Mouse (Mus musculus): ENCODE measurements around the gene Med7. TPM values are rescaled to one million over a fixed set of nuclear protein-coding genes. Genes with fewer than 3 reads are reported as not detected.

Gene Med7
- polyA plus RNA-seq, 1 experiment from 2014 or later = 47.5 TPM

DNA sequence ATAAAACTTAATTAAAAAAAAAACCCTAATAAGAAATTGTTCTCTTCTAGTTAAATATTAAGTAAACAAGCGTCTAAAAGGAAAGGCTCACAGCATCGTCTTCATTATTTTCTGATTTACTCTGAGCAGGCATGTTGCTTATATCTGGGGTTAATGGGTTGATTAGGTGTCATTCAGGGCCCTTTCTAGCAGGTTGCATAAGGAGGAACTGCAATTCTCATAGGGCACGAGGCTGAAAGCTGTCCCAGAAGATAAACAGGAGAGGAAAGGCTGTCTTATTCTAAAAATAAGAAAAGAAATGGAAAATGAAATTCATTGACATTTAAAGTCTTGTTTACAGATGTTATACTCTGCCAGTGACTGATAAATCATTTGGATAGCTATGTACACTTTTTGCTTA is 23.2 kb downstream of the Med7 start:
- H3K9ac ChIP-seq = no peak overlapping the region
- WGBS = 75% methylated on average over 3 of the region's 3 CpGs

DNA sequence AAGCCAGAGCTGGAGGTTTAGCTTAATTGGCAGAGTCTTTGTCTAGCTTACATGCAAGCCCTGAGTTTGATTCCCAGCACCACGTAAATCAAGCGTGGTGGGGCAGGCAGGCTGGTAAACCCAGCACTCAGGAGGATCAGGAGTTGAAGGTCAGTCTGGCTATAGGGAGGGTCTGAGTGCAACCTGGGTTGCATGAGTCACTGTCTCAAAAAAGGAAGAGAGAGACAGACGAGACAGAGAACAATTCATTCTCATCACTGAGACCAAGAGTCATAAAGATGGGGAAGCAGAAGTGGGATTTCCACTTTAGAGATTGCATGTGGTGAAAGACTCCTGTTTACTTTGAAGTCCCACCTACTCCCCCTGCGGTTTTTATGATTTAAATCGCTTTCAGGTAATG is 24.6 kb downstream of the Med7 start:
- H3K4me3 ChIP-seq = no peak overlapping the region
- ATAC-seq (ENCODE audit: extremely low read depth, insufficient number of reproducible peaks, low FRiP score, low TSS enrichment) = no peak
- 74% methylated on average over 5 of the region's 5 CpGs for WGBS

More for the DNA sequence above, 23.2 kb downstream of the Med7 start:
- Histone ChIP-seq H3K27ac (replicated peaks) (no peak overlapping the region), H3K36me3 (no peaks in the 10 kb centered on the region), H3K4me3 (no peak overlapping the region), H3K9me3 (no peaks in the 10 kb centered on the region), H3K4me2 (no peak overlapping the region), H3K4me1 (no peaks in the 10 kb centered on the region; the same call in 1 of the 2 replicates), H3K27me3 (replicated peaks) (no peaks in the 10 kb centered on the region)
- ATAC-seq (ENCODE audit: extremely low read depth, insufficient number of reproducible peaks, low FRiP score, low TSS enrichment) = no peak

DNA sequence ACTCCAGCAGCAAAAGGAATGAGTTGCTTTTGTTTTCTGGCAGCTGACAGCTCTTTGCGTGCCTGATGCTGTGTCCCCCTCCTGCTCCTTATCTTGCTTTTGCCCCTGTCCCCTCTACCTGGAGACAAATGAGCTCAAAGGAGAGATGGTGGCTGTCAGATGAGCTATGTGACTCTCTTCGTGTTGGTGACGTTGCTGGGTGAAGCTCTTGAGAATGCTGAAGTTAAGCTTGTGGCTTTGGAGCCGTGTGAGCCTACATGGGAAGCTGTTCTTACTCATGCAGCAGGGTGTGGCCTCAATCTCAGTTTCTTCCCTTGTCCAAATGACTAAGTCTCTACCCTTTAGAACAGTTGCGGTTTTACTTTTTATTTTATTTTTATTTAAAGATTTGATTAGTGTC is 25.2 kb downstream of the Med7 start:
- H3K27ac ChIP-seq (replicated peaks) = no peak overlapping the region
- no peaks in the 10 kb centered on the region; the same call in 1 of the 2 replicates for H3K4me1 ChIP-seq
- no peak for ATAC-seq (ENCODE audit: extremely low read depth, insufficient number of reproducible peaks, low FRiP score, low TSS enrichment)
- H3K9me3 ChIP-seq = no peaks in the 10 kb centered on the region
- H3K4me3 ChIP-seq = no peak overlapping the region
- no peaks in the 10 kb centered on the region for H3K27me3 ChIP-seq (replicated peaks)
- peak overlapping the region; percentile 31; the same call in 1 of the 2 replicates for H3K4me2 ChIP-seq
- H3K9ac ChIP-seq = no peak overlapping the region
- 38% methylated on average over 5 of the region's 5 CpGs for WGBS
- H3K36me3 ChIP-seq = no peaks in the 10 kb centered on the region

More for the DNA sequence above, 24.6 kb downstream of the Med7 start:
- no peaks in the 10 kb centered on the region; the same call in 1 of the 2 replicates for H3K4me1 ChIP-seq
- no peaks in the 10 kb centered on the region for H3K9me3 ChIP-seq
- H3K36me3 ChIP-seq = no peaks in the 10 kb centered on the region
- H3K27me3 ChIP-seq (replicated peaks) = no peaks in the 10 kb centered on the region
- H3K27ac ChIP-seq (replicated peaks) = no peak overlapping the region
- no peak overlapping the region for H3K9ac ChIP-seq
- H3K4me2 ChIP-seq = no peak overlapping the region

DNA sequence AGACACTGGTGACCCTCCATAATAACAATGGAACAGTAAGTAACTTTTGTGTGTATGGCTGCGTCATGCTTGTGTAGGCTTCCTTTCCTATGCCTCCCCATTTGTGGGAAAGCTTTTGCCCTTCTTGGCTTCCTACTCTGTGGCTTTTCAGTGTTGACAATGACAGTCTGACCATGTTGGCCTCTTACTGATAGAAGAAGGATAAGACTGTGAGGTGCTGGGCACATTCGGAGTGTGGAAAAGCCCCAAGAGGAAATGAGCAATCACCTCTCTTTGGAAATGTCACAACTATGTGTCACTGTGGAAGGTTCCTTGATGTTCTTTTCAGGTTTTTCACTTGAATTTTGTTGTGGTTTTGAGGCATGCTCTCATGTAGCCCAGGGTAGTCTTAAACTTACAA is 30.2 kb downstream of the Med7 start:
- Histone ChIP-seq H3K4me1 (no peaks in the 10 kb centered on the region; the same call in 1 of the 2 replicates), H3K36me3 (no peaks in the 10 kb centered on the region), H3K27ac (replicated peaks) (no peak overlapping the region), H3K9ac (no peak overlapping the region), H3K27me3 (replicated peaks) (no peaks in the 10 kb centered on the region), H3K4me2 (no peak overlapping the region), H3K9me3 (no peaks in the 10 kb centered on the region), H3K4me3 (no peak overlapping the region)
- ATAC-seq (ENCODE audit: extremely low read depth, insufficient number of reproducible peaks, low FRiP score, low TSS enrichment) = no peak
- WGBS = 74% methylated on average over 2 of the region's 2 CpGs

DNA sequence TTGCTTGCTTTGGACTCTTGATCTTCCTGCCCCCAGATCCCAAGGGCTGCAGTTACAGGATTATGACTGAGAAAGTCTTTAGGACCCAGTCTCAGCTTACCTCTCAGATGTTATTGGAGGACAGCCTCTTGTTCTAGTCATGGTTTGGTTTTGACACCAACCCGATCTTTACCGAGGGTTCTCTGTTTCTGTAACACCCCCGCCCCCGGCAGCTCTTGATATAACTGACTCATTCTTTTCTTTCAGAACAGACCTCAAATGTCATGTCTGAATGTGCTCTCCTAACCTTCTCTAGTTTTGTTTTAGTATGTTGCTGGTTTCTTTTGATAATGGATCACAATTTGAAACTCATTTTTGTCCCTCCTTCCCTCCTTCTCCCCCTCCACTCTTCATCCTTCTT is 37.5 kb downstream of the Med7 start:
- Histone ChIP-seq H3K27me3 (replicated peaks) (no peaks in the 10 kb centered on the region), H3K9me3 (peaks cover 6% of the 10 kb centered on the region; the same call in 1 of the 2 replicates), H3K4me3 (no peak overlapping the region), H3K4me2 (no peak overlapping the region), H3K9ac (no peak overlapping the region), H3K36me3 (no peaks in the 10 kb centered on the region), H3K27ac (replicated peaks) (no peak overlapping the region), H3K4me1 (no peaks in the 10 kb centered on the region)
- WGBS = 68% methylated on average over 4 of the region's 4 CpGs
- ATAC-seq (ENCODE audit: extremely low read depth, insufficient number of reproducible peaks, low FRiP score, low TSS enrichment) = no peak

DNA sequence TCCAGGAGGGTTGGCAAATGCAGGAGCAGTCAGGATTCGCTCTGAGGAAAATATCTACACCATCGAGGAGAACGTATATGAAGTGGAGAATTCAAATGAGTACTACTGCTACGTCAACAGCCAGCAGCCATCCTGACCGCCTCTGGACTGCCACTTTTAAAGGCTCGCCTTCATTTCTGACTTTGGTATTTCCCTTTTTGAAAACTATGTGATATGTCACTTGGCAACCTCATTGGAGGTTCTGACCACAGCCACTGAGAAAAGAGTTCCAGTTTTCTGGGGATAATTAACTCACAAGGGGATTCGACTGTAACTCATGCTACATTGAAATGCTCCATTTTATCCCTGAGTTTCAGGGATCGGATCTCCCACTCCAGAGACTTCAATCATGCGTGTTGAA is 42.6 kb downstream of the Med7 start:
- H3K27me3 ChIP-seq (replicated peaks) = no peaks in the 10 kb centered on the region
- 77% methylated on average over 9 of the region's 9 CpGs for WGBS
- H3K4me3 ChIP-seq = no peak overlapping the region
- no peak for ATAC-seq (ENCODE audit: extremely low read depth, insufficient number of reproducible peaks, low FRiP score, low TSS enrichment)
- no peak overlapping the region for H3K9ac ChIP-seq
- H3K9me3 ChIP-seq = peaks cover 6% of the 10 kb centered on the region; the same call in 1 of the 2 replicates
- H3K4me2 ChIP-seq = no peak overlapping the region
- no peaks in the 10 kb centered on the region for H3K36me3 ChIP-seq
- H3K27ac ChIP-seq (replicated peaks) = no peak overlapping the region
- H3K4me1 ChIP-seq = no peaks in the 10 kb centered on the region

DNA sequence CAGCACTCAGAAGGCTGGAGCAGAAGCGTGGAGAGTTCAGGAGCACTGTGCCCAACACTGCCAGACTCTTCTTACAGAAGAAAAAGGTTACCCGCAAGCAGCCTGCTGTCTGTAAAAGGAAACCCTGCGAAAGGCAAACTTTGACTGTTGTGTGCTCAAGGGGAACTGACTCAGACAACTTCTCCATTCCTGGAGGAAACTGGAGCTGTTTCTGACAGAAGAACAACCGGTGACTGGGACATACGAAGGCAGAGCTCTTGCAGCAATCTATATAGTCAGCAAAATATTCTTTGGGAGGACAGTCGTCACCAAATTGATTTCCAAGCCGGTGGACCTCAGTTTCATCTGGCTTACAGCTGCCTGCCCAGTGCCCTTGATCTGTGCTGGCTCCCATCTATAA is 43.8 kb downstream of the Med7 start:
- Histone ChIP-seq H3K27ac (replicated peaks) (no peak overlapping the region), H3K9ac (no peak overlapping the region), H3K27me3 (replicated peaks) (no peaks in the 10 kb centered on the region), H3K36me3 (no peaks in the 10 kb centered on the region), H3K4me1 (no peaks in the 10 kb centered on the region), H3K9me3 (no peaks in the 10 kb centered on the region), H3K4me3 (no peak overlapping the region), H3K4me2 (no peak overlapping the region)
- 71% methylated on average over 7 of the region's 7 CpGs for WGBS
- ATAC-seq (ENCODE audit: extremely low read depth, insufficient number of reproducible peaks, low FRiP score, low TSS enrichment) = no peak

DNA sequence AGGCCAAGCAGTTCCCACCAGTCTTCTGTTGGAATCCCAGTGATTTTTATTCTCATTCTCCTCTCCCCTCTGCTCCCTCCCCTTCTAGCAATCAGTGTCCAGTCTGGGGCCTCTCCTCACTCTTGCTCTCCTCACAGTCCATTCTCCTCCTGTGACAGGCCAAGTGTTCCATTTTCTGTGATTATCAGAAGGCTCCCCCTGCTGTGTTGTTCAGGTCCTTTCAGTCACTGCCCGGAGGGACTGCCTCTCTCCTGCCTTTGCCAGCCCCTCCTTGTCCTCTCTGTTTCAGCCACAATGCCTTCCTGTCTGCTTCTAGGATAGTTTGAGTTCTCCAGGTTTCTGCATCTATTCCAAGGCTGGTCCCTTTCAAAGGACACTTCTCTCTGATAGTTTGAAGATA is 51.5 kb downstream of the Med7 start:
- no peaks in the 10 kb centered on the region for H3K4me1 ChIP-seq
- no peak overlapping the region for H3K4me2 ChIP-seq
- H3K27ac ChIP-seq (replicated peaks) = no peak overlapping the region
- H3K27me3 ChIP-seq (replicated peaks) = no peaks in the 10 kb centered on the region
- no peaks in the 10 kb centered on the region for H3K9me3 ChIP-seq
- WGBS = 16% methylated on average over 1 of the region's 1 CpGs
- no peak for ATAC-seq (ENCODE audit: extremely low read depth, insufficient number of reproducible peaks, low FRiP score, low TSS enrichment)
- no peak overlapping the region for H3K9ac ChIP-seq
- no peak overlapping the region for H3K4me3 ChIP-seq
- H3K36me3 ChIP-seq = no peaks in the 10 kb centered on the region

DNA sequence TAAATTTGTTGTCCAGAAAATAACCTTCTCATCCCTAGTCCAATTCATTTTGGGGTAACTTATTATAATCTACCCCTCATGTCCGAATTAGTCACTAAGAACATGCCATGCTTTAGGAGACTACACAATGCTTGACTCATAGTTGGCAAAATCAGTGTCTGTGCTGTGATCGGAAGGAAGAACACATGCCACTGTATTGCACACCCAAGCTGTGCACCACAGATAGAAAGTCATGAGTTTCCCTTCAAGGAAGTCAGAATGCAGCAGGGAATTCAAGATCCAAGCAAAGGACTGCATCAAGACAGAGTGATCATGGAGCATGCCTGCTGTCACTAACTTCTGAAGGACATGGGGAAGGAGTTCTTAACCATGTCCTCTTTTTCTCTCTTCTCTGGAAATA is 51.9 kb downstream of the Med7 start:
- Histone ChIP-seq H3K4me1 (no peaks in the 10 kb centered on the region), H3K9me3 (no peaks in the 10 kb centered on the region), H3K27ac (replicated peaks) (no peak overlapping the region), H3K4me2 (no peak overlapping the region), H3K9ac (no peak overlapping the region), H3K4me3 (no peak overlapping the region), H3K36me3 (no peaks in the 10 kb centered on the region), H3K27me3 (replicated peaks) (no peaks in the 10 kb centered on the region)
- ATAC-seq (ENCODE audit: extremely low read depth, insufficient number of reproducible peaks, low FRiP score, low TSS enrichment) = no peak
- 77% methylated on average over 2 of the region's 2 CpGs for WGBS

Other genes starting within 250 kb of the Med7 start
- gene Fndc9, start 201.4 kb upstream of the Med7 start, polyA plus RNA-seq (2015; fragmentation: Nextera tagmentation; extraction: Ambion mirVana) = 0.06 and 0.09 TPM in 2 replicates
- 5.3 and 5.4 TPM in 2 replicates for gene Cyfip2, start 124.1 kb upstream of the Med7 start, polyA plus RNA-seq (2015; fragmentation: Nextera tagmentation; extraction: Ambion mirVana)
- not detected in 2 replicates for gene Itk, start 47.4 kb upstream of the Med7 start, polyA plus RNA-seq (2015; fragmentation: Nextera tagmentation; extraction: Ambion mirVana)
- gene Fam71b, start 40.4 kb upstream of the Med7 start, polyA plus RNA-seq (2015; fragmentation: Nextera tagmentation; extraction: Ambion mirVana) = not detected in 2 replicates
- gene Havcr2, start 18.0 kb downstream of the Med7 start, polyA plus RNA-seq (2015; fragmentation: Nextera tagmentation; extraction: Ambion mirVana) = 0.07 TPM in 1 of 2 replicates, not detected in the other
- not detected in 2 replicates for gene Gm12169, start 87.3 kb downstream of the Med7 start, polyA plus RNA-seq (2015; fragmentation: Nextera tagmentation; extraction: Ambion mirVana)
- gene BC053393, start 134.6 kb downstream of the Med7 start, polyA plus RNA-seq (2015; fragmentation: Nextera tagmentation; extraction: Ambion mirVana) = 0.23 and 0.28 TPM in 2 replicates
- not detected in 2 replicates for gene Dppa1, start 192.3 kb downstream of the Med7 start, polyA plus RNA-seq (2015; fragmentation: Nextera tagmentation; extraction: Ambion mirVana)

All from heart, embryonic 13.5 days (tissue).